Mouse (Mus musculus) myocyte (in vitro differentiated cells): ENCODE data around the gene Ppp2r5b.

Experiments
- E2F4 ChIP-seq: IDR thresholded peaks from one replicate; pipeline ENCODE4 v1.6.1; 2011; ENCODE audit warnings: mild to moderate bottlenecking, control low read depth, moderate library complexity; ENCODE audit not compliant: insufficient read depth
- MYOD1 ChIP-seq, 3 experiments: IDR thresholded peaks; one replicate each; pipeline ENCODE4 v1.6.1; 2011; ENCODE audit warnings: control low read depth in 2 of 3, low read depth in 2 of 3, mild to moderate bottlenecking in 2 of 3, moderate library complexity in 1 of 3; ENCODE audit not compliant: insufficient read length in 2 of 3, control insufficient read depth in 1 of 3
- POLR2A ChIP-seq: IDR thresholded peaks from one replicate; pipeline ENCODE4 v1.6.1; 2011; ENCODE audit warnings: low read depth, mild to moderate bottlenecking, control low read depth, moderate library complexity; ENCODE audit not compliant: insufficient read length
- POLR2AphosphoS2 ChIP-seq: IDR thresholded peaks from one replicate; pipeline ENCODE4 v1.6.1; 2011; ENCODE audit warnings: low read depth, control low read depth; ENCODE audit not compliant: insufficient read length
- SRF ChIP-seq: IDR thresholded peaks from one replicate; pipeline ENCODE4 v1.6.1; 2011; ENCODE audit warnings: low read depth; ENCODE audit not compliant: control insufficient read depth, insufficient read length
- USF1 ChIP-seq: IDR thresholded peaks from one replicate; pipeline ENCODE4 v1.6.1; 2011; ENCODE audit warnings: low read depth, mild to moderate bottlenecking, control low read depth, moderate library complexity

GRCm38 (mm10) chr19:6230411-6230810 is 5.3 kb downstream of the Ppp2r5b start:
- TF ChIP-seq SRF: no peak
- no peak for TF ChIP-seq MYOD1 (IDR thresholded peaks at IDR 0.05; ENCODE audit: control insufficient read depth in 1 of 3, insufficient read length in 2 of 3, low read depth in 2 of 3)
- TF ChIP-seq POLR2A: no peak
- no peak for TF ChIP-seq E2F4
- no peak for TF ChIP-seq USF1
- no peak for TF ChIP-seq POLR2AphosphoS2
